Comparison of ENCODE assay signal across 8 mouse cellular contexts in the genomic region with DNA sequence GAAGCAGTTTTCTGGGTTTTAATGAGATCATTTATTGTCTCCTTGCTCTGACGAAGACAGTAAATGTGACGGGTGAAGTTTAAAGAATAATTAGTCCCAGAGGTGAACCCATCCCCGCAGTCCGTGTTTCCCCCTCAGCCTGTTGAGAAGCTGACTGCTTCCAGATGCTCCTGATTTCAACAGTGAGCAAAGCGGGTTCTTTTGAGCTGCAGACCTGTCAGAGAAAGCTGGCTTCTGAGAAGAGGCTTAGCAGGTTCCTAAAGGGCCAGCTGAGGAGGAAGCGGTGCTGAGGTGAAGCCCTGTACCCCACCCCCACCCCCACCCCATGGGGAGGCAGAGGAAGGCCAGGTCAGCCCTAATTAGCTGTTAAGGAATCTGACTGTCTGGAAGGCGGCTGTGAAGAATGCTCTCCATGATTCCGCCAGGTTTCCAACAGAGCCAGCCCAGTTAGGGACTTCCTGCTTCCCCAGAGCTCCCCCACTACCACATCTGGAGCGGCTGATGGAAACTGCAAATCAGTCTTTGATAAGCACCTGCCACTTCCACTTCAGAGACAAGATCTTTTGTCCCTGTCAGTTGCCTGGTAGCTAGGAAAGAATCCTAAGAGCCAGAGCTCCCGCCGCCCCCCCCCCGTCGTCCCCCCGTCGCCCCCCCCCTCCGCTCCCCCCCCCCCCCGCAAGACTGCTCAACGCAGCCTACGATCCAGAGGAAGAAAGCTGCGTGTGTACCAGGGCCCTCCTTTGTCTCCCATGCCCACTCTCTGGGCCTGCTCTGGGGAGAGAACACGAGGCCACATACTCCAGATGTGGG. TPM values are rescaled to one million over a fixed set of nuclear protein-coding genes. Genes with fewer than 3 reads are reported as not detected.
DNase-seq lines count a peak whose midpoint lies in the region; ATAC-seq and TF ChIP-seq lines count a peak whose summit lies in the region.

No protein-coding gene starts in this region.

- peaks cover 40% of the 10 kb centered on the region for H3K4me1 ChIP-seq in intestine, embryonic 14.5 days (replicated peaks; ENCODE audit: control insufficient read depth, insufficient read depth, low read length)
- H3K4me1 ChIP-seq in intestine, postnatal 0 days (replicated peaks; ENCODE audit: control insufficient read depth, insufficient read depth, low read length), result peaks cover 3% of the 10 kb centered on the region; the same call in 1 of the 2 replicates
- H3K4me1 ChIP-seq in midbrain, embryonic 11.5 days (ENCODE audit: control insufficient read depth, insufficient read depth, low read length), result peaks cover 13% of the 10 kb centered on the region

- intact Hi-C loops in heart, postnatal 36 days (cut with DNase I), result no loop called here
- intact Hi-C loops in gastrocnemius, postnatal 14 days (cut with DNase I; ENCODE audit: low total_unique reads), result no loop called here

- peak overlapping the region; percentile 59 for H3K27ac ChIP-seq in intestine, embryonic 14.5 days (ENCODE audit: low read depth)
- H3K27ac ChIP-seq in intestine, postnatal 0 days (ENCODE audit: low read depth, low read length), result no peak overlapping the region
- H3K27ac ChIP-seq in midbrain, embryonic 11.5 days (ENCODE audit: low read depth, low read length), result no peak overlapping the region; the same call in 1 of the 2 replicates

- no peaks in the 10 kb centered on the region for H3K27me3 ChIP-seq in intestine, embryonic 14.5 days (replicated peaks; ENCODE audit: control insufficient read depth, insufficient read depth, low read length)
- no peaks in the 10 kb centered on the region for H3K27me3 ChIP-seq in intestine, postnatal 0 days (replicated peaks; ENCODE audit: control insufficient read depth, insufficient read depth, low read length)
- peaks cover 3% of the 10 kb centered on the region; the same call in 1 of the 2 replicates for H3K27me3 ChIP-seq in midbrain, embryonic 11.5 days (ENCODE audit: control insufficient read depth, insufficient read depth, low read length)

- peak; percentile 68 for DNase-seq in intestine, embryonic 14.5 days (ENCODE audit: low spot score)
- DNase-seq in ZHBTc4 (ENCODE audit: low read depth, low spot score), result peak; percentile 37
- peak; percentile 14 to 33 for DNase-seq in heart, postnatal 36 days
- peak; percentile 88 for DNase-seq in midbrain, embryonic 11.5 days (ENCODE audit: low spot score, missing footprints)
- no peak for DNase-seq in adrenal gland, adult 18-20 months (ENCODE audit: low spot score in 2 of 2)
- DNase-seq in gastrocnemius, postnatal 14 days, result no peak
- DNase-seq in gastrocnemius, postnatal 10 days, result no peak

- H3K9ac ChIP-seq in intestine, embryonic 14.5 days (ENCODE audit: low read length), result no peak overlapping the region
- no peak overlapping the region for H3K9ac ChIP-seq in intestine, postnatal 0 days (ENCODE audit: low read depth, low read length)
- H3K9ac ChIP-seq in midbrain, embryonic 11.5 days (ENCODE audit: low read length), result peak overlapping the region; percentile 39

- H3K9me3 ChIP-seq in intestine, embryonic 14.5 days (ENCODE audit: control insufficient read depth, low read length), result no peaks in the 10 kb centered on the region
- no peaks in the 10 kb centered on the region for H3K9me3 ChIP-seq in intestine, postnatal 0 days (ENCODE audit: control insufficient read depth)
- no peaks in the 10 kb centered on the region for H3K9me3 ChIP-seq in midbrain, embryonic 11.5 days (ENCODE audit: control insufficient read depth, low read length)

- no peak overlapping the region for H3K4me3 ChIP-seq in intestine, embryonic 14.5 days (ENCODE audit: low read depth, low read length)
- no peak overlapping the region for H3K4me3 ChIP-seq in intestine, postnatal 0 days (ENCODE audit: low read depth, low read length)
- H3K4me3 ChIP-seq in midbrain, embryonic 11.5 days (ENCODE audit: low read depth, low read length), result no peak overlapping the region

- H3K4me2 ChIP-seq in intestine, embryonic 14.5 days (ENCODE audit: low read length), result peak overlapping the region; percentile 14; the same call in 1 of the 2 replicates
- no peak overlapping the region for H3K4me2 ChIP-seq in intestine, postnatal 0 days (replicated peaks; ENCODE audit: low read depth)
- no peak overlapping the region for H3K4me2 ChIP-seq in midbrain, embryonic 11.5 days

- H3K36me3 ChIP-seq in intestine, embryonic 14.5 days (ENCODE audit: control insufficient read depth, insufficient read depth, low read length), result no peaks in the 10 kb centered on the region
- H3K36me3 ChIP-seq in intestine, postnatal 0 days (ENCODE audit: control insufficient read depth, insufficient read depth), result no peaks in the 10 kb centered on the region
- no peaks in the 10 kb centered on the region for H3K36me3 ChIP-seq in midbrain, embryonic 11.5 days (ENCODE audit: control insufficient read depth, insufficient read depth, low read length)

- 11% methylated on average over 11 of the region's 21 CpGs for WGBS in intestine, embryonic 14.5 days
- WGBS in intestine, postnatal 0 days, result 33% methylated on average over 13 of the region's 21 CpGs
- 10% methylated on average over 16 of the region's 21 CpGs for WGBS in midbrain, embryonic 11.5 days

- ATAC-seq in intestine, embryonic 14.5 days (replicated peaks; ENCODE audit: low FRiP score, low TSS enrichment, low read depth), result peak; percentile 21; the same call in 1 of the 2 replicates
- no peak for ATAC-seq in intestine, postnatal 0 days
- ATAC-seq in midbrain, embryonic 11.5 days (ENCODE audit: low FRiP score), result peak; percentile 58

- TF ChIP-seq CTCF in intestine, postnatal 0 days (IDR thresholded peaks at IDR 0.05; ENCODE audit: low read depth), result no peak

RNA-seq across cellular contexts. Expression of a gene that starts 25.4 kb away (rescaled TPM):
- 14.1 and 15.0 TPM in 2 replicates for polyA plus RNA-seq in intestine, embryonic 14.5 days (2014; fragmentation: Nextera tagmentation; extraction: Ambion mirVana)
- 4.5 and 4.8 TPM in 2 replicates for polyA plus RNA-seq in intestine, postnatal 0 days (2015; fragmentation: Nextera tagmentation; extraction: Ambion mirVana)
- 1 to 10 TPM; 2.1 to 2.4 TPM for total RNA-seq in heart, postnatal 36 days (2021)
- 7.4 and 11.0 TPM in 2 replicates for polyA plus RNA-seq in midbrain, embryonic 11.5 days (2014; fragmentation: Nextera tagmentation; extraction: Ambion mirVana)
- 1 to 10 TPM; 2.7 to 4.8 TPM for total RNA-seq in adrenal gland, adult 18-20 months (2021)
- 1 to 10 TPM; 1.4 to 2.0 TPM for total RNA-seq in gastrocnemius, postnatal 14 days (2021)
- 1 to 10 TPM; 1.7 to 4.5 TPM for total RNA-seq in gastrocnemius, postnatal 10 days (2021)

RNA-seq across cellular contexts. Expression of a gene that starts 59.1 kb away (rescaled TPM):
- 20.2 and 20.7 TPM in 2 replicates for polyA plus RNA-seq in intestine, embryonic 14.5 days (2014; fragmentation: Nextera tagmentation; extraction: Ambion mirVana)
- 3.4 and 3.5 TPM in 2 replicates for polyA plus RNA-seq in intestine, postnatal 0 days (2015; fragmentation: Nextera tagmentation; extraction: Ambion mirVana)
- total RNA-seq in heart, postnatal 36 days (2021), result 1 to 10 TPM; 3.8 to 6.2 TPM
- polyA plus RNA-seq in midbrain, embryonic 11.5 days (2014; fragmentation: Nextera tagmentation; extraction: Ambion mirVana), result 14.3 and 14.9 TPM in 2 replicates
- total RNA-seq in adrenal gland, adult 18-20 months (2021), result 1 to 10 TPM; 3.9 to 6.2 TPM
- total RNA-seq in gastrocnemius, postnatal 14 days (2021), result 1 to 10 TPM; 4.0 to 7.7 TPM
- 10 to 100 TPM; 11.4 to 17.5 TPM for total RNA-seq in gastrocnemius, postnatal 10 days (2021)

Comparison
In these comparisons a context has a peak if more than half of its experiments do, and no peak if none do; other contexts are left out.
1. DNase-seq: peak in intestine, embryonic 14.5 days (single experiment), ZHBTc4 (single experiment), heart, postnatal 36 days (2 of 2) and midbrain, embryonic 11.5 days (single experiment); none in adrenal gland, adult 18-20 months (0 of 2), gastrocnemius, postnatal 14 days (single experiment) and gastrocnemius, postnatal 10 days (single experiment).